Mouse (Mus musculus) intestine, embryonic 16.5 days (tissue): ENCODE measurements at regions not wholly inside any gene's neighbourhood (a gene's known extent, or its start where the extent isn't known, plus 50 kb on each side); places are given as distances from the start of the nearest gene placed in this dataset.
A peak's percentile ranks its signal among the peaks of the same experiment; 100 is the strongest.

Source experiments
- ATAC-seq: fragments of 200-750 bp; cut with Nextera tagmentation; 2 replicates; pipeline ENCODE4 v1.8.0; 2017; ENCODE audit warnings: moderate TSS enrichment, moderate library complexity
- H3K27ac ChIP-seq: fragments of 300-500 bp; sonication (generic); 2 replicates; pipeline ENCODE4 v1.5.1; 2014; ENCODE audit warnings: mild to moderate bottlenecking, low read length
- H3K27me3 ChIP-seq: fragments of 300-500 bp; sonication (generic); replicated peaks from 2 replicates; pipeline ENCODE4 v1.6.1; 2014; ENCODE audit warnings: low read length, control low read depth, mixed read lengths; ENCODE audit not compliant: control insufficient read depth, insufficient read depth
- H3K36me3 ChIP-seq: fragments of 300-500 bp; sonication (generic); 2 replicates; pipeline ENCODE4 v1.6.1; 2014; ENCODE audit warnings: low read length, control low read depth; ENCODE audit not compliant: control insufficient read depth, insufficient read depth
- H3K4me1 ChIP-seq: fragments of 300-500 bp; sonication (generic); 2 replicates; pipeline ENCODE4 v1.6.1; 2014; ENCODE audit warnings: low read length, control low read depth, mixed read lengths; ENCODE audit not compliant: control insufficient read depth, insufficient read depth
- H3K4me2 ChIP-seq: fragments of 300-500 bp; sonication (generic); 2 replicates; pipeline ENCODE4 v1.6.1; 2014; ENCODE audit warnings: low read depth, low read length, control low read depth
- H3K4me3 ChIP-seq: fragments of 300-500 bp; sonication (generic); 2 replicates; pipeline ENCODE4 v1.5.1; 2014; ENCODE audit warnings: mild to moderate bottlenecking, low read length
- H3K9ac ChIP-seq: fragments of 300-500 bp; sonication (generic); 2 replicates; pipeline ENCODE4 v1.6.1; 2014; ENCODE audit warnings: low read depth, low read length
- H3K9me3 ChIP-seq: fragments of 300-500 bp; sonication (generic); 2 replicates; pipeline ENCODE4 v1.6.1; 2016; ENCODE audit warnings: low read length, control low read depth; ENCODE audit not compliant: control insufficient read depth
- WGBS: fragments of 180-500 bp; shearing (Covaris S2); extraction: QIAGEN DNeasy Blood & Tissue Kit; methylation state at CpG from one replicate; pipeline ENCODE4 v1.1.7; 2014; 5-methylcytosine and 5-hydroxymethylcytosine counted together

DNA sequence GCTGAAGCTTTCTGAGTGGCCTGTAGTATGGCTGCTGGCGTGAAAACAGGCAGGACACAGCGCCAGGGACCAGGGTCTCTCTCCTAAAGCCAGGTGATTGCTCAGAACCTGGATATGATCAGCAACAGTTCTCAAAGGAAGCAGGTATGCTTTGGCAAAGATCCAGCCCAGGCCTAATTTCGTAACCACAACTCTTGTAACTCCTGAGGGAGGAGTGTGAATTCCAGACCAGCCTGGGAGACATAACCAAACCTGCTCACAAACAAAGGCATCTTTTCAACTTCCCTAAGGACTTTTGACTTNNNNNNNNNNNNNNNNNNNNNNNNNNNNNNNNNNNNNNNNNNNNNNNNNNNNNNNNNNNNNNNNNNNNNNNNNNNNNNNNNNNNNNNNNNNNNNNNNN, 510.9 kb upstream of the Kdm8 start:
- Histone ChIP-seq H3K4me2 (no peak overlapping the region), H3K36me3 (no peaks in the 10 kb centered on the region), H3K4me3 (no peak overlapping the region), H3K9me3 (no peaks in the 10 kb centered on the region), H3K9ac (no peak overlapping the region), H3K27ac (no peak overlapping the region), H3K27me3 (no peaks in the 10 kb centered on the region), H3K4me1 (no peaks in the 10 kb centered on the region)
- ATAC-seq, result no peak
- WGBS, result 68% methylated on average over 3 of the region's 3 CpGs

DNA sequence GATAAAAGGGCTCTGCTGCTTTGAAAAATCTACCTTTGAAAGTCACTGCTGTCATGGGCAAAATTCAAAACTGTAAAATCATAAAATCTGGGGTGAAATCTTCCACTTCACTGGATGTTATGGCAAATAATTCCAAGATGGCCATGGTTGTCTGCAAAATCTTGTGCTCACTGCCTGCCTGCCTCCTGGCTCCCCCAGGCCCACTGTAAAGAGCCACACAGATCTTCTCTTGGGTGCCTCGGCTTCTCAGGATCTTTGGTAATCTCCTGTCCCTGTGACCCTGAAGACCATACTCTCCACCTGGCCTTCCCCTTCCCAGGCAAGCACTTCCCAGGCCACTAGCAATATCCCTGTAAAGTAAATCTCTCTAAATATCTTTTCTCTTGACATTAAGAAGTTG, 505.1 kb upstream of the Kdm8 start:
- H3K4me2 ChIP-seq, result no peak overlapping the region
- no peak overlapping the region for H3K27ac ChIP-seq
- WGBS, result 75% methylated on average over 1 of the region's 1 CpGs
- H3K27me3 ChIP-seq, result no peaks in the 10 kb centered on the region
- H3K4me1 ChIP-seq, result no peaks in the 10 kb centered on the region
- no peak overlapping the region for H3K4me3 ChIP-seq
- no peak overlapping the region for H3K9ac ChIP-seq
- H3K36me3 ChIP-seq, result no peaks in the 10 kb centered on the region
- no peaks in the 10 kb centered on the region for H3K9me3 ChIP-seq
- ATAC-seq, result no peak

DNA sequence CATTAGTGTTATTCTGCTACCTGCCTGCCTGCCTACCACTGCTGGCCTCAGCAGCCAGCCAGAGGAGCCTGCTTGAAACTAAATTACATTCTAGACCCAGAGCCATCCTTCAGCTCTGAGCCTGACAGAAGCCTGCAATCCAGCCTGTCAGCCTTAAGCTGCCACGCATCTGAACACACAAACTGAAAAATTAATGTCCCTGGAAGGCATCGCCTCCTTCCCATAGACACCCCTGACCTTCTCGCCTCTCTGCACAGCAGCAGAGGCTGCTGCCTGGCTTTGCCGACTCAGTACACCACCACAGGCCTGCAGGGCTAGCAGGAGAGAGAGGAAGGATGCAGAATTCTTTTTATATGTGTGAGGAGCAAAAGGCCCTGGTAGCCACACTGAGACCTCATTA, 502.9 kb upstream of the Kdm8 start:
- Histone ChIP-seq H3K27ac (no peak overlapping the region), H3K4me3 (no peak overlapping the region), H3K4me2 (no peak overlapping the region), H3K9me3 (no peaks in the 10 kb centered on the region), H3K4me1 (no peaks in the 10 kb centered on the region), H3K27me3 (no peaks in the 10 kb centered on the region), H3K36me3 (no peaks in the 10 kb centered on the region), H3K9ac (no peak overlapping the region)
- ATAC-seq, result no peak
- WGBS, result 59% methylated on average over 4 of the region's 4 CpGs

DNA sequence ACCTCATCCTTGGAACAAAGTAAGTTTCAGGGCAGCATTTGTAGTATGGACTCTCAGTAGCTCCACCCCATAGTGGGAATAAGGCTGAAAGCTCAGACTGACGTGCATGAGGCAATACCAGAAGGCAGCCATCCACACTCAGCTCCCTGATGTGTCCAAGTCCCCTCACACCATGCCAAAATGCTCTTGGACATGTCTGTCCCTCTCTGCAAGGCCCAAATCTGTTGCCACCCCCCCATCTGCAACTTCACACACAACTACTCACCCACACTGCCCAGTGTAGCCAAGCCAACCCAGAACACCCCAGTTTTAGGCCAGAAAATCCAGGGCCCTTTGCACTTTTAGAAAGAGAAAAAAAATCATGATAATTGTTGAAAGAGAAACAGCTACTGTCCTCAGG, 498.1 kb upstream of the Kdm8 start:
- Histone ChIP-seq H3K4me3 (no peak overlapping the region), H3K9ac (no peak overlapping the region), H3K4me1 (no peaks in the 10 kb centered on the region), H3K36me3 (no peaks in the 10 kb centered on the region), H3K4me2 (no peak overlapping the region), H3K27me3 (no peaks in the 10 kb centered on the region), H3K27ac (no peak overlapping the region), H3K9me3 (no peaks in the 10 kb centered on the region)
- no peak for ATAC-seq
- WGBS, result 64% methylated on average over 1 of the region's 1 CpGs

DNA sequence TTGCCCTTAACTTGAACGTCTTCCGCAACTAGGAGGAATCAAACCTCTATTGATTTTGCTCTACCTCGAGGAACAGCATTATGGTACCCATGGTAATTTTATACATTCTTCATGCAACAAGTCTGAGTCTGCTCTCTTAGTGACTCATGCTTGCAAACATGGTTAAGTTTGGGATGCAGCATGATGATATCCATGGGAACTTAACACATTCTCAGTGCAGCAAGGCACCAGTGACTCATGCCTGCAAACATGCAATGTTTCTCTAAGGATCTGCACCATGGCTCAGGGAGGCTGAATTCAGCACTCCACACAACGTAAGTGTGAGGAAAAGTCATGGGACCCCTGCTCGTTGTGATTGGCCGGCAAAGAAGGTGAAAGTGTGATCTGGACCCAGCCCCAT, 487.1 kb upstream of the Kdm8 start:
- no peak for ATAC-seq
- H3K36me3 ChIP-seq, result no peaks in the 10 kb centered on the region
- H3K4me1 ChIP-seq, result no peaks in the 10 kb centered on the region
- no peak overlapping the region for H3K4me2 ChIP-seq
- H3K9me3 ChIP-seq, result no peaks in the 10 kb centered on the region
- no peaks in the 10 kb centered on the region for H3K27me3 ChIP-seq
- no peak overlapping the region for H3K9ac ChIP-seq
- H3K27ac ChIP-seq, result no peak overlapping the region
- H3K4me3 ChIP-seq, result no peak overlapping the region
- 86% methylated on average over 6 of the region's 6 CpGs for WGBS

DNA sequence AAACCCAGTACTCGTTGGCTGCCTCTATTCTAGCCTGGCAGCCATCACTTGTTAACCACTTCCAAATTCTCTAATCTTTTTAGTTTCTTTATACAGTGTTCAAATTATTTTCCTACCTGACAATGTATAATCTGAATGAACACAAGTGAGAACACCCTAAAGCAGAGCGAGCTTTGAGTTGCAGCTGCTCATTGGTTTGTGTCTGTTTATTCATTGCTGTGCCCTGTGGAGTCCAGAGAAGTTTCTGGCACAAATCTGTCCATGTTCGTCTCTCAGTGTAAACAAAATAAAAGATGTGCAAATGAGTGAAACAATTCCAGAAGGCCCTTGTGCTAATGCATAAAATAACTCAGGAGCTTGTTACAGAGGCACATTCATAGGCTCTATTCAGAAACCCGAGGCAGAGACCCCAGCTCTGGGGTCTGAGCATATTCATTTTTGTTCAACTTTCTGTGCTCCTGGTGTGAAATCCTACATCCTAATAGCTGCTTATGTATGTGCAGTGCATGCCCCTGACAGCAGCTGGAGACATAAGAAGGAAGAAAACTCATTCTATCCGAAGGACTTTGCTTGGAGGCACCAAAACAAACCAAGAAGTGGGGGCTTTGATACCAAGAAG, 469.5 kb upstream of the Kdm8 start:
- Histone ChIP-seq H3K4me3 (no peak overlapping the region), H3K9ac (no peak overlapping the region), H3K27me3 (no peaks in the 10 kb centered on the region), H3K4me2 (no peak overlapping the region), H3K9me3 (no peaks in the 10 kb centered on the region), H3K4me1 (no peaks in the 10 kb centered on the region), H3K36me3 (no peaks in the 10 kb centered on the region), H3K27ac (no peak overlapping the region)
- no peak for ATAC-seq
- 56% methylated on average over 5 of the region's 5 CpGs for WGBS

DNA sequence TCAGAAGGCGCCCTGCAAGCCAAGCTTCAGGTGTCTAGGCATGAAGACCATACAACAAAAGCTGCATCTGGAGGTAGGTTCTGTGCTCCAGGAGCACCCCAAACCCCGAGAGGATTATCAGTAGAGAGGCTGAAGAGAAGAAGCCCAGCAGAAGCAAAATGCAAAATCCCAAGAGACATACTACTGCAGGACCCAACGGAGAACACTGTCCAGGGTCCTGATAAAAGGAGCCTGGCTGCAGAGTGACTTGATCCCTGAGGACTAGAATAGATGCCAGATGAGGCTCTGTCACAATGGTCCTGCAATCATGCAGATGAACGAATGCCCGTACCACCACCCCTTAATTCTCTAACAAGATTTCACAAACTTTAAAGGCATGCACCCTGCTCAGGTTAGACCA, 455.0 kb upstream of the Kdm8 start:
- H3K4me2 ChIP-seq, result no peak overlapping the region
- H3K36me3 ChIP-seq, result no peaks in the 10 kb centered on the region
- H3K27me3 ChIP-seq, result no peaks in the 10 kb centered on the region
- ATAC-seq, result no peak
- 62% methylated on average over 5 of the region's 5 CpGs for WGBS
- H3K4me3 ChIP-seq, result no peak overlapping the region
- no peak overlapping the region for H3K9ac ChIP-seq
- no peaks in the 10 kb centered on the region for H3K9me3 ChIP-seq
- no peaks in the 10 kb centered on the region for H3K4me1 ChIP-seq
- no peak overlapping the region for H3K27ac ChIP-seq

DNA sequence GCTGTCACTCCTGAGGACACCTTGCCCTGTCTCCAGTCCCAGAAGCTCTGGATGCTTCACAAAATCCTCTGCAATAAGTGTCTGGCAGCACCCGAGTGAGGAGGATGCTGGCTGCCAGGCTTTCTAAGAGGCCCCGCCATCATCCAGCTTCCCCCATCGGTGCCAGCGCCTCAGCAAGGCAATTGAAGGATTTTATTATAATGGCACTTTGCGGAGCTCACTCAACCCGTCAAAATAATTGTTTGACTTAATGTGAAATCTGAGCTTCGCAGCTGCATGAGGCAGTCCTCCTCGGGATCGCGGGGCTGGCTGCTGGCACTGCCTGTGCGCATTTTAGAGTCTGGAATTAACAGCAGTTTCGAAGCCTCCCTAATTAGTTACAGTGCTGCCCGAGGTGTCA, 453.8 kb upstream of the Kdm8 start:
- H3K27ac ChIP-seq, result no peak overlapping the region

DNA sequence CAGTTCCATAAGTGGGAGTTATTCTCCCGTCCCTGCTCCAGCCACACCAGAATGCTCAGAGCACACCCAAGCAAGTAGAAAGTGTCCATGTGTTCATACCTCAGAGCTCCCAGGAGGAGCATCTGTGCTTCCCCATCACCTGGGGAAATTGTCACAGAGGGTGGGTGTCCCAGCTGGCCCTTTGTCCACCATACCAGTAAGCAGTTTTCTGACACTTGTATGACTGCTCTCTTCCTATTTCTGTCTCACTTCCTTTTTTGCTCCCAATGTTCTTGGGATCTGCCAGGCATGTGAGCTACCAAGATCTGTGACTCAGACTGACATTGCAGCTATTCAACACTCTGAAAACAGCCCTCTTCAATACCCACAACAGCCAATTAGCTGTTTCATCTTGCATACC, 447.9 kb upstream of the Kdm8 start:
- H3K36me3 ChIP-seq, result no peaks in the 10 kb centered on the region
- WGBS, result 96% methylated on average over 1 of the region's 1 CpGs

More for the DNA sequence above, 453.8 kb upstream of the Kdm8 start:
- Histone ChIP-seq H3K4me2 (no peak overlapping the region), H3K27me3 (no peaks in the 10 kb centered on the region), H3K4me3 (no peak overlapping the region), H3K9me3 (no peaks in the 10 kb centered on the region), H3K4me1 (no peaks in the 10 kb centered on the region), H3K9ac (no peak overlapping the region), H3K36me3 (no peaks in the 10 kb centered on the region)
- ATAC-seq, result no peak
- WGBS, result 40% methylated on average over 13 of the region's 13 CpGs

DNA sequence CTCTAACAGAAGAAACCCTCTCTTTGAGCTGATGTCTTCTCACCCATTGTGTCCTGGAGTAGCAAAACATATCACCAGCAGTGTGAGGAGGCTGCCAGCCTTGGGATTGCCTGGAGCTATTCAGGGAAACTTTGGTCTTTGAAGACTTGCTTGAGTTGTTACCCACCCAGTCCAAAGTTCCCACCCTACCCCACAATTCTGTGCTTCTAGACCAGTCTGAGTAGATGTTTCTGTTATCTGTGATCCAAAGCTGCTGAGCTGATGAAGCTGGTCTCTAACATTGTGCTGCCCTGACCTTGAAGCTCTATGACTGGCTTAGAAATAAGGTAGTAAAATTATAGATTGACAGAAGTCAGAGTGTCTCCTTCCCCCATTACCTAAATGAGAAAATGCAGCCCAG, 443.8 kb upstream of the Kdm8 start:
- H3K9ac ChIP-seq, result no peak overlapping the region
- no peak overlapping the region for H3K4me3 ChIP-seq
- no peaks in the 10 kb centered on the region for H3K36me3 ChIP-seq
- no peak overlapping the region for H3K27ac ChIP-seq
- 0 out of 2 replicates have a peak, but pooled peaks cover 5% of the 10 kb centered on the region for H3K4me1 ChIP-seq
- no peaks in the 10 kb centered on the region for H3K9me3 ChIP-seq
- no peaks in the 10 kb centered on the region for H3K27me3 ChIP-seq
- peak; percentile 82 for ATAC-seq
- no peak overlapping the region for H3K4me2 ChIP-seq

More for the DNA sequence above, 447.9 kb upstream of the Kdm8 start:
- H3K4me3 ChIP-seq, result no peak overlapping the region
- no peak for ATAC-seq
- no peak overlapping the region for H3K9ac ChIP-seq
- H3K27me3 ChIP-seq, result no peaks in the 10 kb centered on the region
- H3K9me3 ChIP-seq, result no peaks in the 10 kb centered on the region
- H3K4me1 ChIP-seq, result 0 out of 2 replicates have a peak, but pooled peaks cover 5% of the 10 kb centered on the region
- H3K27ac ChIP-seq, result no peak overlapping the region
- no peak overlapping the region for H3K4me2 ChIP-seq
